Mouse (Mus musculus): ENCODE results near the gene Por. TPM values are rescaled to one million over a fixed set of nuclear protein-coding genes. Genes with fewer than 3 reads are reported as not detected.

Por gene
- total RNA-seq, 1 experiment from 2014 or later, result 75.9 TPM

DNA sequence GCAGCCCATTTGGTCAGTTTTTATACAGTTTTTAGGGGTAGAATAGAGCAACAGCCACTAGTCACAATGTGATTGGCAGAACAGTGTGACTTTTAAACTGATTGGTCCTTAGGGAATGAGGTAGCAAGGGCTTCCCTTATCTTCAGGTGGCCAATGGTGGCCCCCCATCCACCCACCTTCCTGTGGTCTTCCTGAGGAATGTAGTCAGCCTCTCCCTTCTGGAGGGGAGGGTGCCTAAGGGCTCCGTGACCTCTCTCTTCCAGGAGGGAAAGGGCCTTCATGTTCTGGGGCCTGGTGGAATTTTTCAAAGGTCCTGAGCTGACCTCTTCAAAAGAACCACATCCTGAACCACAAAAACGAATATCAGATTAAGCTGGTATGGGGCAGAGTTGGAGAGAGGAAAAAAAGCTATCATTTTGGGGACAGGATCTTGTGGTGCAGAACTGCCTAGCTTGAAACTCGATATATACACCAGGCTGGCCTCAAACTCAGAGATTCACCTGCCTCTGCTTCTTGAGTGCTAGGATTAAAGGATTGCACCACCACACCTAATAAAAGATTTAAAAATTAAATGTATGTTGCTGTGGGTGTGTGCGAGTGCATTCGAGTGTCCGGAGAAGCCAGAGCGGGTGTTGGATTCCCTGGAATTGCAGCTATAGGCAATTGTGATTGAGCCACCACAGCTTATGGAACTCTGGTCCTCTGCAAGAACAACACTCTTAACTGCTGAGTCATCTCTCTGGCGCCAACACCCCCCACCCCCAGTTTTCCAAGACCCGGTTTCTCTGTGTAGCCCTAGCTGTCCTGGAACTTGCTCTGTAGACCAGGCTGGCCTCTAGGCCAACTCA lies 21.1 kb upstream of the Por start:
- ATAC-seq (replicated peaks in 1 of 2; ENCODE audit: insufficient read depth in 1 of 2, low FRiP score in 2 of 2, low TSS enrichment in 1 of 2, low read depth in 1 of 2, poor library complexity in 2 of 2, severe bottlenecking in 2 of 2), result no peak; a peak in 1 of 4 replicates

- no peak for ATAC-seq (replicated peaks in 1 of 2; ENCODE audit: insufficient read depth in 1 of 2, low FRiP score in 2 of 2, low TSS enrichment in 1 of 2, low read depth in 1 of 2, poor library complexity in 2 of 2, severe bottlenecking in 2 of 2)
Observed at GRCm38 (mm10) chr5:135649309-135649633, 20.6 kb upstream of the Por start.

DNA sequence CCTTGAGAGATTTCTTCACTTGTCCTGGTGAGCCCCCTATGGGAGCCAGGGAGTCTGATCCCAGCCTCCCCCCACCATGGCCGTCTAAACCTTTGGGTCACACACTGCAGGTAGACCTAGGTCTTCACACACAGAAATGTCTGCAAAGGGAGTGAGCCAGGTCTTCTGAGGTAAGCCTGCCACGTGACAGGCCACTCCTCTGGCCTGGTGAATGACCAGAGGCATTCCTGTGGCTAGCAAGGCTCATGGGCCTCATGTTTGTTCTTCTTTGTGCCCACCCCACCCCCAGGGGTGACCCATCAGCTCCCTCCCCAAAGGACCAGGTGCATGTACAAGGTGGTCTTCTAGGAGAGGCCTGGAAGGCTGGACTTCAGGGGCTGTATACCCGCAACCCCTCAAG lies 18.3 kb upstream of the Por start:
- ATAC-seq (replicated peaks in 1 of 2; ENCODE audit: insufficient read depth in 1 of 2, low FRiP score in 2 of 2, low TSS enrichment in 1 of 2, low read depth in 1 of 2, poor library complexity in 2 of 2, severe bottlenecking in 2 of 2), result no peak

DNA sequence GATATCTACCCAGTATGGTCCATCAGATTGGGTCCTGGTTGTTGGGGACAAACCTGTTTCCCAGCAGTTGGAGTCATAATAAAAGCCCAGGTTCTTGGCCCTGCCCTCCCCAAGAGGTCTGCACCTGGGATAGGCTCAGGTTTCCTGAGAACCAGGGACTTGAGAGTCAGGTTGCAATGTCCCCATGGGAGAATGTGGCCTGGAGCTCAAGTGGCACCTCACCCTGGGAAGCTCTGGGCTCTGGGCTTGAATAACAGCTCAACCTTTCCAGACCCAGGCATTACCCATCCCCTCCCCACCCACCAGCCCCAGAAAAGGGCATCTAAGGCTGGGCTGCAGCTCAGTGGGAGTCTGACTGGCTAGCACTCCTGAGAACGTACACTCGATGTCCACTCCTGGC lies 16.6 kb upstream of the Por start:
- no peak for ATAC-seq (replicated peaks in 1 of 2; ENCODE audit: insufficient read depth in 1 of 2, low FRiP score in 2 of 2, low TSS enrichment in 1 of 2, low read depth in 1 of 2, poor library complexity in 2 of 2, severe bottlenecking in 2 of 2)

GRCm38 (mm10) chr5:135656046-135656445 lies 13.8 kb upstream of the Por start:
- ATAC-seq (replicated peaks in 1 of 2; ENCODE audit: insufficient read depth in 1 of 2, low FRiP score in 2 of 2, low TSS enrichment in 1 of 2, low read depth in 1 of 2, poor library complexity in 2 of 2, severe bottlenecking in 2 of 2), result no peak

GRCm38 (mm10) chr5:135657128-135657527 lies 12.7 kb upstream of the Por start:
- no peak; a peak in 1 of 4 replicates for ATAC-seq (replicated peaks in 1 of 2; ENCODE audit: insufficient read depth in 1 of 2, low FRiP score in 2 of 2, low TSS enrichment in 1 of 2, low read depth in 1 of 2, poor library complexity in 2 of 2, severe bottlenecking in 2 of 2)

GRCm38 (mm10) chr5:135657703-135658373 lies 12.0 kb upstream of the Por start:
- ATAC-seq (replicated peaks in 1 of 2; ENCODE audit: insufficient read depth in 1 of 2, low FRiP score in 2 of 2, low TSS enrichment in 1 of 2, low read depth in 1 of 2, poor library complexity in 2 of 2, severe bottlenecking in 2 of 2), result peak; percentile 12 to 32; a peak in 1 of 4 replicates

GRCm38 (mm10) chr5:135659956-135660355 lies 9.9 kb upstream of the Por start:
- no peak for ATAC-seq (replicated peaks in 1 of 2; ENCODE audit: insufficient read depth in 1 of 2, low FRiP score in 2 of 2, low TSS enrichment in 1 of 2, low read depth in 1 of 2, poor library complexity in 2 of 2, severe bottlenecking in 2 of 2)

- no peak for ATAC-seq (replicated peaks in 1 of 2; ENCODE audit: insufficient read depth in 1 of 2, low FRiP score in 2 of 2, low TSS enrichment in 1 of 2, low read depth in 1 of 2, poor library complexity in 2 of 2, severe bottlenecking in 2 of 2)
Observed at GRCm38 (mm10) chr5:135660535-135660934, 9.3 kb upstream of the Por start.

DNA sequence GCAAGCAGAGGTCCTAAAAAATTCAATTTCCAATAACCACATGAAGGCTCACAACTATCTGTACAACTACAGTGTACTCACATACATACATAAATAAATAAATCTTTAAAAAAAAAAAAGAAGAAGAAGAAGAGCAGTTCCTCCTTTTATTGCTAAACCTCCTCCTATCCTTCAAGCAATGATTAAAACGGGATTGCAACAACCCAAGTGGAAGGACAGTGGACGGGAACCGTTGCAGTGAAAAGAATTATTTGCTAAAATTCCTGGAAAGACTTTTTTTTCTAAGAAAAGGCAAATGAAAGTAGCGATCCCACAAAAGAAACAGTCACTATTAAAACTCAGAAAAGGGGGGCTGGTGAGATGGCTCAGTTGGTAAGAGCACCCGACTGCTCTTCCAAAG lies 2.9 kb upstream of the Por start:
- no peak for ATAC-seq (replicated peaks in 1 of 2; ENCODE audit: insufficient read depth in 1 of 2, low FRiP score in 2 of 2, low TSS enrichment in 1 of 2, low read depth in 1 of 2, poor library complexity in 2 of 2, severe bottlenecking in 2 of 2)

- ATAC-seq (replicated peaks in 1 of 2; ENCODE audit: insufficient read depth in 1 of 2, low FRiP score in 2 of 2, low TSS enrichment in 1 of 2, low read depth in 1 of 2, poor library complexity in 2 of 2, severe bottlenecking in 2 of 2), result no peak
Observed at GRCm38 (mm10) chr5:135668071-135668470, 1.8 kb upstream of the Por start.

DNA sequence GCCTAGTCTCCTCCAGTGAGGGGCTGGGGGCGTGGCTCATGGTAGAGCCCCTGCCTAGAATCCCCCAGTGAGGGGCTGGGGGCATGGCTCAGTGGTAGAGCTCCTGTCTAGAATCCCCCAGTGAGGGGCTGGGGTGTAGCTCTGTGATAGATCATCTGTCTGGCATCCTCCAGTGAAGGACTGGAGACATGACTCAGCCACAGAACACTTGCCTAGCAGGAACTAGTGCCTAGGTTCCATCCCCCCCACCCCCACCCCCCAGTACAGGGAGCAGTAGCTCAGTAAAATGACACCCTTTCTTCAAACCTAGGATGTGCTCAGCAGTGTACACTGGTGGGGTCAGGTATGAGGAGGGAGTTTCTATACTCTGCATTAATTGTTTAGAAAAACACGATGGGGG lies 1.0 kb downstream of the Por start:
- no peak for ATAC-seq (replicated peaks in 1 of 2; ENCODE audit: insufficient read depth in 1 of 2, low FRiP score in 2 of 2, low TSS enrichment in 1 of 2, low read depth in 1 of 2, poor library complexity in 2 of 2, severe bottlenecking in 2 of 2)

GRCm38 (mm10) chr5:135672509-135672908 lies 2.7 kb downstream of the Por start:
- no peak for ATAC-seq (replicated peaks in 1 of 2; ENCODE audit: insufficient read depth in 1 of 2, low FRiP score in 2 of 2, low TSS enrichment in 1 of 2, low read depth in 1 of 2, poor library complexity in 2 of 2, severe bottlenecking in 2 of 2)

DNA sequence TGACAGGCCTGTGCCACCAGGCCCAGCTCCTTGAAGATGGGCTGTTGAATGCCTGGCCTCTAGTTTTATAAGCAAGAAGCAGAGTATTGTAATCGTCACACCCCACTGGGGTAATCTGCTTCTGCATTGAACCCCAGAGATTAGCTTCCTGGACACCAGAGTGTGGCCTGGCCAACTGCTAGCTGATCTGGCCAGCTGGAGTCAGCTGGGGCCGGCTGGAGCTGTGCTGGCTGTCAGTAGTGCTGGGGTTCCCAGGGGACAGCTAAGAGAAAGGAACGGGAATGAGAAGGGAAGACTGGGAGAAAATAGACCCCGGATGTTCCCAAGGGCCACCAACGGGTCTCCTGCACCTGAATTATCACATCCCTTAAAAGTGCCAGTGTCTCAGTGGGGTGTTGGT lies 3.1 kb downstream of the Por start:
- no peak for ATAC-seq (replicated peaks in 1 of 2; ENCODE audit: insufficient read depth in 1 of 2, low FRiP score in 2 of 2, low TSS enrichment in 1 of 2, low read depth in 1 of 2, poor library complexity in 2 of 2, severe bottlenecking in 2 of 2)

DNA sequence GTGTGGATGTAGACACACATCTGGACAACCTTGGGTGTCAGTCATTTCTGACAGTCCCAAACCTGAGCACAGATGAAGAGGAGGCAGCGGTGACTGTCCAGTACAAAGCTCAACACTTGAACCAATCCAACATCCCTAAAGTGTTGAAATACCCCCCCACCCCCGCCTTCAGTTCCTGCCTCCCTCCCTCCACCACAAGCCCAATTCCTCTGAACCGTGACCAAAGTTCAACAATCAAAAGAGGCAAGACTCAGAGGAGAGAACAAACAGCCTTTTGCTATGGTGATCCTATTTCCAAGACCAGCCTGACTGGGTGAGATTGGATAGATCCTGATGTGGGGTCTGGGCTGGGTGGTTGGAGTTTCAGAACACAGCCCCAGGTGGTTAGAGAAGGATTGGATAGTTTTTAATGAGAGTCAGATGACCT lies 4.5 kb downstream of the Por start:
- ATAC-seq (replicated peaks in 1 of 2; ENCODE audit: insufficient read depth in 1 of 2, low FRiP score in 2 of 2, low TSS enrichment in 1 of 2, low read depth in 1 of 2, poor library complexity in 2 of 2, severe bottlenecking in 2 of 2), result no peak

DNA sequence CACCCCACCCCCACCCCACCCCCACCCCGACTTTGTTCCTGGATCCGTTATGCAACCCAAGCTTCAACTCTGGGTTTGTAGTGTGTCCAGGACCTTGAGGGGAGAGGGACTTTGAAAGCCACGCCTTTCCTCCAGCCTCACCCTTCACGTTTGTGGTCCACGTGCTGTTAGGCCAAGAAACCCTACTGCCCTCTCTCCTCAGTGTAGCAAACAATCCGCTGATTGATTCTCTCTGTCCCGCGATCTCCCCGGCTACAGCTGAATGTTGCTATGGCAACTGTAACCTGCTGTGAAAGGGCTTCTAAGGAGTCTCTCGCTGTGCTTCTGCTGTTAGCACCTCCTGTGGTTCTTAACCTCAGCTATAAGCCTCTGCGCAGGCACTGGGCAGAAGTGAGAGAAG lies 5.0 kb downstream of the Por start:
- ATAC-seq (replicated peaks in 1 of 2; ENCODE audit: insufficient read depth in 1 of 2, low FRiP score in 2 of 2, low TSS enrichment in 1 of 2, low read depth in 1 of 2, poor library complexity in 2 of 2, severe bottlenecking in 2 of 2), result peak; percentile 47 to 55; a peak in 2 of 4 replicates

GRCm38 (mm10) chr5:135676696-135677095 lies 6.9 kb downstream of the Por start:
- no peak for ATAC-seq (replicated peaks in 1 of 2; ENCODE audit: insufficient read depth in 1 of 2, low FRiP score in 2 of 2, low TSS enrichment in 1 of 2, low read depth in 1 of 2, poor library complexity in 2 of 2, severe bottlenecking in 2 of 2)

- ATAC-seq (replicated peaks in 1 of 2; ENCODE audit: insufficient read depth in 1 of 2, low FRiP score in 2 of 2, low TSS enrichment in 1 of 2, low read depth in 1 of 2, poor library complexity in 2 of 2, severe bottlenecking in 2 of 2), result peak; percentile 76 to 84
Observed at GRCm38 (mm10) chr5:135677251-135677650, 7.4 kb downstream of the Por start.

- ATAC-seq (replicated peaks in 1 of 2; ENCODE audit: insufficient read depth in 1 of 2, low FRiP score in 2 of 2, low TSS enrichment in 1 of 2, low read depth in 1 of 2, poor library complexity in 2 of 2, severe bottlenecking in 2 of 2), result no peak
Observed at GRCm38 (mm10) chr5:135678481-135678880, 8.6 kb downstream of the Por start.

All from hematopoietic stem cell, adult 5-6 weeks (primary cell).